Mouse (Mus musculus): ENCODE results near the gene Hist1h2bc. TPM values are rescaled to one million over a fixed set of nuclear protein-coding genes. Genes with fewer than 3 reads are reported as not detected.
"Not testable (repeated sequence)": the region's sequence is repeated elsewhere in the genome, so short reads cannot be mapped to it uniquely, and the experiment has no call there.

The Hist1h2bc gene
- polyA plus RNA-seq, 1 experiment from 2014 or later = 60.8 TPM

DNA sequence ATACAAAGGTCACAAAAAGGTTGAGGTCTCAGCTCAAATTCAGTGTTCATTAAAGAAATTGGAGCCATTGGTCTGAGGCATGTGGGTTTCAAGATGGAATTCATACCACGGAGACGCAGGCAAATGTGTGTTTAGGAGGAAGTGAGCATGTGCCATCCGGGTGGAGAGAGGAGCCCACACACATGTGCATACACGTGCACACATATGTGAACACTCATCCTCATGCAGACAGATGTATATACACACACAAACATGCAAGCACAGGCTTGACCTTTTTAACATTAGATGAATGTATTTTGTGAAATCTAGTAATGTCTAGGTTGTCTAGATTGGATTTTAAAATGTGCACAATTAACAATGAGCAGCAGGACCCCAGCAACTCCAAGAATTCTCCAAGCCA is 18.2 kb downstream of the Hist1h2bc start:
- 76% methylated on average over 4 of the region's 4 CpGs for WGBS
- H3K4me2 ChIP-seq = no peak overlapping the region
- H3K27me3 ChIP-seq = no peaks in the 10 kb centered on the region
- H3K9ac ChIP-seq = no peak overlapping the region
- no peak for ATAC-seq (ENCODE audit: borderline replicate concordance, extremely low read depth, low FRiP score, low TSS enrichment)
- H3K4me3 ChIP-seq = no peak overlapping the region
- no peaks in the 10 kb centered on the region for H3K36me3 ChIP-seq
- no peaks in the 10 kb centered on the region for H3K9me3 ChIP-seq
- no peak overlapping the region for H3K27ac ChIP-seq
- H3K4me1 ChIP-seq = peaks cover 12% of the 10 kb centered on the region

DNA sequence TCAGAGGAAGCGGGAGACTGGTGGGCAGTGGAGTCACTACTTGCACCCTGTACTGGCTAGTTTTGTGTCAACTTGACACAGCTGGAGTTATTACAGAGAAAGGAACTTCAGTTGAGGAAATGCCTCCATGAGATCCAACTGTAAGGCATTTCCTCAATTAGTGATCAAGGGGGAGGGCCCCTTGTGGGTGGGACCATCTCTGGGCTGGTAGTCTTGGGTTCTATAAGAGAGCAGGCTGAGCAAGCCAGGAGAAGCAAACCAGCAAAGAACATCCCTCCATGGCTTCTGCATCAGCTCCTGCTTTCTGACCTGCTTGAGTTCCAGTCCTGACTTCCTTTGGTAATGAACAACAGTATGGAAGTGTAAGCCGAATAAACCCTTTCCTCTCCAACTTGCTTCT is 18.8 kb downstream of the Hist1h2bc start:
- not testable (repeated sequence) for H3K27me3 ChIP-seq, H3K9ac ChIP-seq
- 84% methylated on average over 2 of the region's 2 CpGs for WGBS

DNA sequence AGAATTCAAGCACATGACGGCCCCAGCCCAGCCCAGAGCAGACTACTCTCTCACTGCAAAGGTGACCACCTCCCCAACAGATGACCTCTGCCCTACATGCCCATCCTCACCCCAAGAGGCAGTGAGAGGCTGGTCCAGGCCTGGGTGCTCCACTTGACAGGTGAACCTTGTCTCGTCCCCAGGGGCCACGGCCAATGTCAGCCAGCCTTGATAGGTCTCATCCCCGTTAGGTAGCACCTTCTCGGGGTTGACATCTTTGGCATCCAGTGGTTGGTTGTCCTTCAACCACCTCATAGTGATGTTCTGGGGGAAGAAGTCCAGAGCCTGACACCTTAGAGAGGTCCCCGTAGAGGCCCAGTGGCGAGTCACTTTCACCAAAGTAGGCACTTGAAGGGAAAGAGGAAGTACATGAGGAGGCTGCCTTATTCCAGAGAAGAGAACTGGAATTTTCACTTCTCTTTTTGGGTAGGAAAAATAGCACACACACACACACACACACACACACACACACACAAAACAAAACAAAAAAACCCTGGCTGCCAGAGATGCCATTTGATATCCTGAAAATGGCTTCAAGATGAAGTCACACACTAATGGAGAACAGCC is 21.9 kb downstream of the Hist1h2bc start:
- ATAC-seq (ENCODE audit: borderline replicate concordance, extremely low read depth, low FRiP score, low TSS enrichment) = no peak
- WGBS = 88% methylated on average over 7 of the region's 7 CpGs

More for the DNA sequence above, 18.8 kb downstream of the Hist1h2bc start:
- not testable (repeated sequence) for H3K36me3 ChIP-seq; H3K9me3 ChIP-seq; H3K4me3 ChIP-seq; ATAC-seq (ENCODE audit: borderline replicate concordance, extremely low read depth, low FRiP score, low TSS enrichment); H3K27ac ChIP-seq; H3K4me2 ChIP-seq
- peaks cover 12% of the 10 kb centered on the region for H3K4me1 ChIP-seq

DNA sequence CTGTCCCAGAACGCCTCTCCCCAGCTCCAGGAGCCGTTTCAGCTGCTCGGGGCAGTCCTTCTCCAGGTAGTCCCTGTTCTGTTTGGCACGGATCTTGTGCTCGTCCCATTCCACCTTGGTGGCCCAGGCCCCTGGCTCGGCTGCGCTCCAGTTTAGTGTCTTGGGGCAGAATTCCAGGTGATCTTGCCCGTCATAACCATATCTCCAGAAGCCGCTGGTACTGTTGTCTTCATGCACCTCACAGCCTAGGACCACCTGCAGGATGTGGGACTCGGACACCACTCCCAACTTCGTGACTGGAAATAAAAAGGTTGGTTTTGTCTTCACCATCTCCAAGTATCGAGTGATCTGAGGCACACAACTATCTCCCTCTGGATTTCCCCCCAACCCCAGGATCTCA is 22.8 kb downstream of the Hist1h2bc start:
- no peak for ATAC-seq (ENCODE audit: borderline replicate concordance, extremely low read depth, low FRiP score, low TSS enrichment)
- H3K27ac ChIP-seq = no peak overlapping the region

More for the DNA sequence above, 21.9 kb downstream of the Hist1h2bc start:
- Histone ChIP-seq H3K27me3 (no peaks in the 10 kb centered on the region), H3K4me1 (peaks cover 19% of the 10 kb centered on the region), H3K4me3 (no peak overlapping the region), H3K27ac (no peak overlapping the region), H3K4me2 (no peak overlapping the region), H3K36me3 (no peaks in the 10 kb centered on the region), H3K9ac (no peak overlapping the region), H3K9me3 (no peaks in the 10 kb centered on the region)

DNA sequence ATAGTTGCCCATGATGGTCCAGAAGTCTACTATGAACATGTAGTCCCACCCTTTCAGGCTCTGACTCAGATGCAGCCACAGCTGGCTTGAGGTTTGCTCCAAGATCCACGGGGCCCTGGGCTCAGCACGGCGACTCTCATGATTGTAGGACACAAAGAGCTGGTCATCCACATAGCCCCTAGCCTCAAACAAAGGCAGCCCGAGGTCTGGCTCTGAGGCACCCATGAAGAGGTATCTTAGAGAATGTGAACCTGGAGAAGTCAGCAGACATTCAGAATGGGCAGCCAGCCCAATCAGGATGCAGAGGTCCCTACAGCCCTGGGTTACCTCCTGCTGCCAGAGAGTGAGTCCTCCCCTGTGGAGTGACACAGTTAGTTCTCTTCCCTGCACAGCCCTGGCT is 24.0 kb downstream of the Hist1h2bc start:
- no peaks in the 10 kb centered on the region for H3K36me3 ChIP-seq
- no peak overlapping the region for H3K9ac ChIP-seq
- no peaks in the 10 kb centered on the region for H3K27me3 ChIP-seq
- WGBS = 90% methylated on average over 4 of the region's 4 CpGs
- H3K4me1 ChIP-seq = peaks cover 17% of the 10 kb centered on the region
- no peaks in the 10 kb centered on the region for H3K9me3 ChIP-seq
- H3K4me3 ChIP-seq = no peak overlapping the region
- no peak overlapping the region for H3K27ac ChIP-seq
- no peak overlapping the region for H3K4me2 ChIP-seq
- ATAC-seq (ENCODE audit: borderline replicate concordance, extremely low read depth, low FRiP score, low TSS enrichment) = no peak

More for the DNA sequence above, 22.8 kb downstream of the Hist1h2bc start:
- H3K9ac ChIP-seq = no peak overlapping the region
- H3K9me3 ChIP-seq = no peaks in the 10 kb centered on the region
- no peak overlapping the region for H3K4me3 ChIP-seq
- H3K4me2 ChIP-seq = no peak overlapping the region
- peaks cover 17% of the 10 kb centered on the region for H3K4me1 ChIP-seq
- no peaks in the 10 kb centered on the region for H3K27me3 ChIP-seq
- WGBS = 90% methylated on average over 12 of the region's 12 CpGs
- no peaks in the 10 kb centered on the region for H3K36me3 ChIP-seq

DNA sequence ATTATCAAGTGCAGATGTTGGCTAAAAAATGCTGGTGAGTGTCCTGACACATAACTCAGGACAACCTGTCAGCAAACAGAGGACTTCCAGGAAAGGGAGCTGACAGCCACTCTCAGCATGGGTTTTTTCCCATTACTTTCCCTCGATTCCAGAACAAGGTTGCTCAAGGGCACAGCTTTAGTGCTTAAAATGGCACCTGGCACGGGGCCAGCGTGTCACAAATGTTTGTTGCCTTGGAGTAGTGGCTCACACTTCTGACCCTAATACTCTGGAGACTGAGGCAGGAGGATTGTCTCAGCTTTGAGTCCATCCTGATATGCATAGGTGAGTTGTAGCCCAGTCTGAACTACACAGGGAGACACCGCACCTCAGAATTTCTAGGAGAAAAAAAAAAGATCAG is 24.7 kb downstream of the Hist1h2bc start:
- no peaks in the 10 kb centered on the region for H3K27me3 ChIP-seq
- no peak overlapping the region for H3K4me3 ChIP-seq
- H3K4me1 ChIP-seq = peaks cover 17% of the 10 kb centered on the region
- WGBS = 68% methylated on average over 4 of the region's 4 CpGs
- no peak overlapping the region for H3K27ac ChIP-seq
- no peaks in the 10 kb centered on the region for H3K36me3 ChIP-seq
- H3K9me3 ChIP-seq = no peaks in the 10 kb centered on the region
- no peak for ATAC-seq (ENCODE audit: borderline replicate concordance, extremely low read depth, low FRiP score, low TSS enrichment)
- no peak overlapping the region for H3K9ac ChIP-seq
- no peak overlapping the region for H3K4me2 ChIP-seq

DNA sequence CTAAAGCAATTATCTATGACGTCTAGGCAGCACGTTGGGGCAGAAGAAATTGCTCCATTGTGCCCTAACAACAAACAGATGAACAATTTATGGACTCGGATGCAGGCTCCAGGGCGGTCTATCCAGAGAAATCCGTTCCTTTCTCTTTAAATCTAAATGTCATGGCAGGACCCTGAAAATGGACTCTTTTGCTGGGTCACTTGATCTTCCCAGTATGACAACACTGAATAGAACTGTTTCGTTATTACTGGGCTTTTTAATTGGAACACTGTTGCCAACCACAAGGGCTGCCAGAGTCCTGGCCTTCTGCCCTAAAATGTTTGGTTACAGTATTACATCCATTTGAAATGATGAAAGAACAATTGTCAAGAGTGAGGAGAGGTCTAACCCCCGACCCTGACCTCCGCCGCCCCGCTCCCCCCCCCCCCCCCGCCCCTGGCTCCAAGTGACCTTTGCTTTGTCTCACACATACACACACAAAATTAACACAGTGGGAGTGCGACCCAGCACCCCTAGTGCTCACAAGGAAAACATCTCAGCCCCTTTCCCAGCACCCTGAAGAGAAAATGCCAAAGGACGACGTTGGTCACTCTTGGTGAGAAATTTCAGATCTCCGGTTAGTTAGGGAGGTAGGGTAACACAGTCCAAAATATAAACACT is 25.8 kb downstream of the Hist1h2bc start:
- H3K36me3 ChIP-seq = no peaks in the 10 kb centered on the region
- H3K9me3 ChIP-seq = no peaks in the 10 kb centered on the region
- no peak for ATAC-seq (ENCODE audit: borderline replicate concordance, extremely low read depth, low FRiP score, low TSS enrichment)
- peak overlapping the region; percentile 74 for H3K4me2 ChIP-seq
- peak overlapping the region; percentile 57 for H3K9ac ChIP-seq
- peaks cover 17% of the 10 kb centered on the region for H3K4me1 ChIP-seq
- 28% methylated on average over 15 of the region's 15 CpGs for WGBS
- no peaks in the 10 kb centered on the region for H3K27me3 ChIP-seq
- peak overlapping the region; percentile 29; the same call in 1 of the 2 replicates for H3K27ac ChIP-seq
- H3K4me3 ChIP-seq = peak overlapping the region; percentile 46

DNA sequence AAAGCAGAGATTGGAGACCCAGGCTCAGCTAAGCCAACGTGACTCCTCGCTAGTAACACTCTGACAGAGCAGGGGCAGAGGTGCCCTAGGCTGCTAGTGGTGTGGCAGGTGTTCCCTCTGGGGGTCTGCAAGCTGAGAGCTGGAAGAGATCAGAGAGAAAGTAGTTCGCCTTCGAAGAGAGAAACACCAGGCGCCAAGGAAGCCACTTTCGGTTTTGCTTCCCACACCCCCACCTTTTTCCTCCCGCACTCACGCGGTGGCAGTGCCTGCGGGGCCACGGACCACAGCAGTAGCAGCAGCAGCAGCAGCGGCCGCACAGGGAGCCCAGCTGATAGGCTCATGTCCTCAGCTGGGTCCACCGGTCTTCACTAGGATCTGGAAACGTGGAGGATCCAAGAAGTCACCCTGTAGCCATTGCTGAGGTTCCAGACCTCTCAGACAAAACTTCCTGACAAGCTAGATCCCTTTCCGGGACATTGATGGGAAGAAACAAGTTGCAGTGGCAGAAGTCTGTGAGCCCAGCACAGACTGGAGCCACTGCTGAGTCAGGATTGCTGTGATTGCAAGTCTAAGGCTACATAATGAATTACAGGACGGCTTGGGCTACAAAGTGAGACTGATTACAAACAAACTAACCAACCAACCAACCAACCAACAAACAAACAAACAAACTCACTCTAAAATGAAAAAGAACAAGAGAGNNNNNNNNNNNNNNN is 26.5 kb downstream of the Hist1h2bc start, which contains the start of gene Hfe:
Gene Hfe, minus strand, starts transcription at position 481 of the 716 bp plus-strand sequence.
- Histone ChIP-seq H3K36me3 (no peaks in the 10 kb centered on the region), H3K9me3 (no peaks in the 10 kb centered on the region), H3K27me3 (no peaks in the 10 kb centered on the region), H3K4me2 (peak within 1 kb of the TSS; percentile 74), H3K4me3 (peak within 1 kb of the TSS; percentile 46), H3K27ac (peak within 1 kb of the TSS; percentile 29; the same call in 1 of the 2 replicates), H3K4me1 (peaks cover 17% of the 10 kb centered on the region), H3K9ac (peak within 1 kb of the TSS; percentile 57)
- WGBS = 3% methylated on average over 17 of the region's 17 CpGs
- no peak for ATAC-seq (ENCODE audit: borderline replicate concordance, extremely low read depth, low FRiP score, low TSS enrichment)

DNA sequence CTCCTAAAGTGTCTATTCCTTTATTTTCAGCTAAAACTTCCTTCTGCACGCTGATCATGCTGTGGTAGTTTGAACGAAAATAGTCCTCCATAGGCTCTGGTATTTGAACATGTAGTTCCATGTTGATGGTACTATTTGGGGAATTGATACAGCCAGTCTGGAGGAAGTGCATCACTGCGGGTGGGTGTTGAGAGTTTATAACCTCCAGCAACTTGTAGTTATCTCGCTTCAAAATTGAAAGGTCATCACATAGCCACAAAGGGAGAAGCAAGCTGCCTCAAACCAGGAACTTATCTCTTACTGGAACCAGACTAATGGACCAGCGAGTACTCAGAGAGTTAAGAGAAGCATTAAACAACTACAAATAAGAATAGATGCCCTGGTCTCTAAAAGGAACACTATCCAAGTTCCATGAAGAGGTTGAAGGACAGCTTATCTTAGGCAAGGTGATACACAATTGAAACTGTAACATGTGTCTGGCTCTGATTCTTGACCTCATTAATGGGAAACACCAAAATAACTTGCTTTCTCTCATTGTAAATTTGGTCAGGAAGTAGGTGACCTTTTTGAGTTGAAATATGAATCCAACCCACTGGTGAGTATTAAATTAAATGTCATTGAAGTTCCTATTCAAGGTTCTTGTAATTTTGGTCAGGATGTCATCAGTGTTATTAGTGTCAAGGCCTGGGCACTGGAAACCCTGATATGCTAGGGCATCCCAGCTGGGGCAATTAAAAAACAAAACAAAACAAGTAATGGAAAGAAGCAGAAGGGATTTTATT is 32.5 kb downstream of the Hist1h2bc start:
- Histone ChIP-seq H3K27ac (no peak overlapping the region), H3K4me3 (no peak overlapping the region), H3K9ac (no peak overlapping the region), H3K36me3 (no peaks in the 10 kb centered on the region), H3K27me3 (no peaks in the 10 kb centered on the region), H3K4me2 (no peak overlapping the region), H3K9me3 (no peaks in the 10 kb centered on the region), H3K4me1 (no peaks in the 10 kb centered on the region)
- 80% methylated on average over 5 of the region's 5 CpGs for WGBS
- ATAC-seq (ENCODE audit: borderline replicate concordance, extremely low read depth, low FRiP score, low TSS enrichment) = no peak

DNA sequence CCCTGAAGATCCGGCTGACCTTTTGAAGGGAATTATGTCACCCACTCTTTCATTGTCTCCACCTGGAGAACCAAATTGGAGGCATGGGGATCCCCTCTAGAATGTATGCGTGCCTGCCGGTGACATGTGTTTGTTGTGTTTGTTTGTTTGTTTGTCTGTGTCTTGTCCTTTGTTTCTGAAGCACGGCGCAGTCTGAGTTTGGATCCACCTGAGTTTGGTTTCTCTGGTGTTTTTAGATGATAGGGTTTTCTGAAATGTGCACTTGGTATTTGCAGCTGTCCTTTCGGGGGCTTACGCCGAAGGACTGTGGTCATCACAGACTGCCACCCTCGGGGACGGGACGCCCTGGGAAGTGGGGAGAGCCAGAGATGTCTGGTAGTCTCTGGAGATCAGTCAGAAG is 33.2 kb downstream of the Hist1h2bc start:
- no peak for ATAC-seq (ENCODE audit: borderline replicate concordance, extremely low read depth, low FRiP score, low TSS enrichment)
- no peaks in the 10 kb centered on the region for H3K36me3 ChIP-seq
- H3K4me3 ChIP-seq = no peak overlapping the region
- no peak overlapping the region for H3K27ac ChIP-seq
- no peak overlapping the region for H3K9ac ChIP-seq
- H3K27me3 ChIP-seq = no peaks in the 10 kb centered on the region
- WGBS = 44% methylated on average over 11 of the region's 11 CpGs
- H3K4me1 ChIP-seq = no peaks in the 10 kb centered on the region
- H3K9me3 ChIP-seq = no peaks in the 10 kb centered on the region
- no peak overlapping the region for H3K4me2 ChIP-seq

DNA sequence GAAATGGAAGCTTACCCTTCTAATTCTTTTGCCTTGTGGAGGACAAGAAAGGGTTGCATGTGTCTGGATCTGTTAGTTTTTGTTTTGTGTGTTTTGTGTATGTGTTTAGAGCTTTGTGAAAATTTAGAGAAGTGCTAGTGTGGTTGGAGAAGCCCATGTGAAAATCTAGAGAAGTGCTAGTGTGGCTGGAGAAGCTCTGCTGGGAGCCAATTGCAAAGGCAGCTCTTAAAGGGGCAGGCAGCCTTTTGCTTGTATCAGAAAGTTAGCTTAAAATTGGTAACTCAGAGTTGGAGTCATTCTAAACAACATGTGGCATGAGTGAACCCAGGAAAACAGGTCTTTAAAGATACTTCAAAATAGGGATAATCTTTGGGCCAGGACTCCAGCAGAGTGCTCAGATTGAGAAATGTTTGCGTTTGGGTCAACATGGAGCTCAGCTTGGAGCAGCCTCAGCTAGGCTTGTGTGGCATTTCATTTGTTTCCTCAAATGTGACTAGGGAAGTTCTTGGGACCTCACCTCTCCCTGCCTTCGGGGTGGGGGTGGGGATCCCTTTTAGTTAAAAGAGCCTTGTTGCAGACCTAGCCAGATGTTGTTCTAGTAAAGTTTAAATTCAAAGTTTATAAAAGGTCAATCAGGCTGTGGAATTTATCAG is 33.7 kb downstream of the Hist1h2bc start:
- not testable (repeated sequence) for H3K9me3 ChIP-seq; H3K4me1 ChIP-seq; H3K9ac ChIP-seq; H3K27me3 ChIP-seq; H3K4me3 ChIP-seq; H3K27ac ChIP-seq; H3K36me3 ChIP-seq; ATAC-seq (ENCODE audit: borderline replicate concordance, extremely low read depth, low FRiP score, low TSS enrichment); H3K4me2 ChIP-seq
- 8% methylated on average over 2 of the region's 2 CpGs for WGBS
